Mouse (Mus musculus): ENCODE data around the gene Wdfy4. TPM values are rescaled to one million over a fixed set of nuclear protein-coding genes. Genes with fewer than 3 reads are reported as not detected.

Gene Wdfy4
- polyA plus RNA-seq, 1 experiment from 2014 or later, result 0.15 TPM

DNA sequence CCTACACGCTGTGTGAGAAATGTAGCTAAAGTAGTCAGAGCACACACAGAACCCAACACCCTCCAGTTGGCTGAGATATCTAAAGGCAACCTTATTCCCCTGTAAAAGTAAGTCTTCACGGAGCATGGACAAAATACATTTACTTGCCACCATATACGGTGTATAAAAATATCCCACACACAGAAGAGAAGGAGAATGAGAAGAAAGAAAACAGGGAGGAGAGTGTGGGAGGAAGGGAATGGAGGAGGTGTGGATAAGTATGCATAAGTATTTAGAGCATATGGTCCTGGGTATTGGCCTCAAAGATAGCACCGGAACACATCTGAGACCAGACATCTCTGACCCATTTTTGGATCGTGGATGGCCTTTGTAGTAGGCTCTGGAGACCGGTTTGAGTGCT is 50.1 kb downstream of the Wdfy4 start:
- ATAC-seq (ENCODE audit: insufficient number of reproducible peaks, insufficient read depth, low FRiP score, low TSS enrichment, low read depth), result no peak
- 91% methylated on average over 6 of the region's 6 CpGs for WGBS
- no peaks in the 10 kb centered on the region for H3K4me1 ChIP-seq (replicated peaks)
- H3K27me3 ChIP-seq, result no peaks in the 10 kb centered on the region
- no peaks in the 10 kb centered on the region for H3K9me3 ChIP-seq
- H3K36me3 ChIP-seq, result no peaks in the 10 kb centered on the region
- H3K27ac ChIP-seq, result no peak overlapping the region
- no peak overlapping the region for H3K4me2 ChIP-seq
- H3K9ac ChIP-seq (replicated peaks), result no peak overlapping the region
- no peak overlapping the region for H3K4me3 ChIP-seq (replicated peaks)

DNA sequence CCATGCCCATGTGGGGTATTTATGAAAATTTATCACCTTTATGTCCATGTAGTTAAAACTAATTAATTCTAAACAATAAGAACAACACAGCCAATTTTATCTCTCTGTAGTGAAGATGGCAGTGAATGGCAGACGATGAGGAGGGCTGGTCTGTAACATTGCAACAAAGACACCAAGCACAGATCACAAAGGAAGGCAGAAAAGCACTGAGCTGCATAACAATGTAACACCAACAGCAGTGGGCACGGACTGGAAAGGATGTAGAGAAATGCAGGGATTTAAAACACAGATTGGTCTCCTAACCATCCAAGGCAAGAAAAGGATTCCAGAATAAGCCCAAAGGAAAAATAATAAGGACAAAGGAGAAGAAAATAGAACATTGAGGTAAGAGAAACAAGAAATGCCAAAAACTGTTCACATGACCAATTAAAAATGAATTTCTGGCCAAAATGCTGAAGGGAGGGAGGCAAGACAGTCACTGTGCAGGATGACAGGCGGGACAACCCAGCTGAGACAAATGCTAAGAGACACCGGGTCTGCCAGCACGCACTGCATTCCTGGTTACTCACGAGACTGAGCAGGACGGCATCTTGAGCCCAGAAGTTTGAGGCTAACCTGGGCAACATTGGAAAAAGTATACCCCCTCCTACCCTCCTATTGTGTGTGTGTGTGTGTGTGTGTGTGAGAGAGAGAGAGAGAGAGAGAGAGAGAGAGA is 54.1 kb downstream of the Wdfy4 start:
- H3K4me3 ChIP-seq (replicated peaks), result no peak overlapping the region
- H3K9ac ChIP-seq (replicated peaks), result no peak overlapping the region
- H3K27ac ChIP-seq, result no peak overlapping the region
- H3K4me2 ChIP-seq, result no peak overlapping the region
- no peaks in the 10 kb centered on the region for H3K4me1 ChIP-seq (replicated peaks)
- WGBS, result 75% methylated on average over 7 of the region's 7 CpGs
- H3K36me3 ChIP-seq, result no peaks in the 10 kb centered on the region
- 0 out of 2 replicates have a peak, but pooled peaks cover 2% of the 10 kb centered on the region for H3K27me3 ChIP-seq
- H3K9me3 ChIP-seq, result no peaks in the 10 kb centered on the region
- ATAC-seq (ENCODE audit: insufficient number of reproducible peaks, insufficient read depth, low FRiP score, low TSS enrichment, low read depth), result no peak

DNA sequence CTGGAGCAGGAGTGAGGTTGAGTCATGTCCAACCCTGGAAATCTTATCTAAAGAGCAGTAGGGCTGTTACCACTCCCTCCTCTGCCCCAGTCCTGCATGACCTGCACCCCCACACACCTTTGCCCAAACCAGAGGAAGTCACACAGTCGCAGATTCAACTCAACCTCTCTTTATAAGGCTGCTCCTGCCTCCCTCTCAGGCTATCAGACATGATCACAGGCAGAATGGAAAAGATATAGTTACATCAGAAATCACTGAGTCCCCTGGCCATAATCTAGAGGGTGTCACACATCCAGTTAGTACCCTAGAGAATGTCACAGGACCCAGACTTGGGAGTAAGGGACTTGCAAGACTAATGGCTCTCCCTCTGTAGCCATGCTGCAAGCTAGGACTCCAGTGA is 68.7 kb downstream of the Wdfy4 start:
- no peaks in the 10 kb centered on the region for H3K36me3 ChIP-seq
- no peaks in the 10 kb centered on the region for H3K27me3 ChIP-seq
- no peak overlapping the region for H3K27ac ChIP-seq
- H3K9ac ChIP-seq (replicated peaks), result no peak overlapping the region
- no peaks in the 10 kb centered on the region for H3K9me3 ChIP-seq
- no peaks in the 10 kb centered on the region for H3K4me1 ChIP-seq (replicated peaks)
- WGBS, result 73% methylated on average over 1 of the region's 1 CpGs
- H3K4me2 ChIP-seq, result no peak overlapping the region
- ATAC-seq (ENCODE audit: insufficient number of reproducible peaks, insufficient read depth, low FRiP score, low TSS enrichment, low read depth), result no peak
- no peak overlapping the region for H3K4me3 ChIP-seq (replicated peaks)

DNA sequence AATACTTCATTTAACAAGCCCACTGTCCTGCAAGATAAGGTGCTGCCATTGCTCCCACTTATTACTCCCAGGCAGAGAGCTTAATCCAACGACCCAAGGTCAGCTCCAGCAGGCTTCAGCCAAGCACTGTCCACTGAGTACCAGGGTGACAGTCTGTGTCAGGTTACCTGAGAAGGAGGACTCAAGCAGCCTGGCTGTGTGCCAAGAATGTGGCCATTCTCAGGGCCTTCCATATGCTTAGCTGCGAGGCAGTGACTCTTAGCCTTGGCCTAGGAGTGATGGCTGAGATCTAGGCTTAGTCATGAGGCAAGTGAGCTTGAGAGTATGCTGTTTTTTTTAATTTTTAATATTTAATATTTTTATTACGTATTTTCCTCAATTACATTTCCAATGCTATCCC is 80.5 kb downstream of the Wdfy4 start:
- Histone ChIP-seq H3K4me1 (replicated peaks) (no peaks in the 10 kb centered on the region), H3K9me3 (no peaks in the 10 kb centered on the region), H3K4me3 (replicated peaks) (no peak overlapping the region), H3K4me2 (no peak overlapping the region), H3K27ac (no peak overlapping the region), H3K36me3 (no peaks in the 10 kb centered on the region), H3K27me3 (peaks cover 5% of the 10 kb centered on the region; the same call in 1 of the 2 replicates), H3K9ac (replicated peaks) (no peak overlapping the region)
- no peak for ATAC-seq (ENCODE audit: insufficient number of reproducible peaks, insufficient read depth, low FRiP score, low TSS enrichment, low read depth)
- 65% methylated on average over 3 of the region's 3 CpGs for WGBS

DNA sequence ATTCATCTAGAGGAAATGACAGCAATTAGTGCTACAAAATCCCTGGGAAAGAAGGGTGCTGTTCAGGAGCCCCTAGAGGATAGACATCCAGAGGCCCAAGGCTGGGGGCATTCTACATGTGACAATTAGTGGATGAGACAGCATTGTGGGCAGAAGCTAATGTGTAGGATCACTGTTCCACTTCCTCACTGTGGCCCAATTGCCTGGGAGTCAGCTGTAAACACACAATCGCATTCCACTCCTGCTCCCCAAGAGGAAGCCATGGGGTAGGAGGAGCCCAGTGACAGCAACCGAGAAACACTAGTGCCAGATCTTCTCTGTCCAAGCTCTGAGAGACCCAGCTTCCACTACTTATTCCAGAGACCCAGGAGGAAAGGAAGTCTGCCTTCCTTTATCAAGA is 83.7 kb downstream of the Wdfy4 start:
- no peaks in the 10 kb centered on the region for H3K36me3 ChIP-seq
- no peaks in the 10 kb centered on the region for H3K9me3 ChIP-seq
- H3K27ac ChIP-seq, result no peak overlapping the region
- H3K4me1 ChIP-seq (replicated peaks), result no peaks in the 10 kb centered on the region
- H3K4me3 ChIP-seq (replicated peaks), result no peak overlapping the region
- H3K9ac ChIP-seq (replicated peaks), result no peak overlapping the region
- WGBS, result 47% methylated on average over 2 of the region's 2 CpGs
- no peak overlapping the region for H3K4me2 ChIP-seq
- no peak for ATAC-seq (ENCODE audit: insufficient number of reproducible peaks, insufficient read depth, low FRiP score, low TSS enrichment, low read depth)
- H3K27me3 ChIP-seq, result peaks cover 2% of the 10 kb centered on the region; the same call in 1 of the 2 replicates

DNA sequence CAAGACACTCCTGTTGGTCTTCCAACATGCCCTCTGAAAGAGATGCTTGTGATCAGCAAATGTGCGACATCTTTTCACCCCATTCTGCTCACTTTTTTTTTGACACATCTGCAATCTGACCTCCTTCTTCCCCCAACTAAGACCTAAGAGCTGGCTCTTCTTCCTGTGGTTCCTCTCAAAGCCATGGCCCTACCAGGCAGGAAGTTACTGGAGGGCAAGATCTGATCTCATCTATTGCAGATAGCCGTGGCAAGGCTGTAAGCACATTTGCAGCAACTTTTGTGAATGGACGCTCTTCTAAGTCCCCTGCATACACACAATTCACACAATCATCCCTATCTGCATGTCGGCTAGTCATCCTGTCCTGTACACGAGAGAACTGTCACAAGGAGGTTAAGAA is 85.4 kb downstream of the Wdfy4 start:
- no peak for ATAC-seq (ENCODE audit: insufficient number of reproducible peaks, insufficient read depth, low FRiP score, low TSS enrichment, low read depth)
- Histone ChIP-seq H3K4me1 (replicated peaks) (no peaks in the 10 kb centered on the region), H3K9me3 (no peaks in the 10 kb centered on the region), H3K4me2 (no peak overlapping the region), H3K27me3 (no peaks in the 10 kb centered on the region), H3K36me3 (no peaks in the 10 kb centered on the region), H3K9ac (replicated peaks) (no peak overlapping the region), H3K27ac (no peak overlapping the region), H3K4me3 (replicated peaks) (no peak overlapping the region)
- WGBS, result 88% methylated on average over 5 of the region's 5 CpGs

DNA sequence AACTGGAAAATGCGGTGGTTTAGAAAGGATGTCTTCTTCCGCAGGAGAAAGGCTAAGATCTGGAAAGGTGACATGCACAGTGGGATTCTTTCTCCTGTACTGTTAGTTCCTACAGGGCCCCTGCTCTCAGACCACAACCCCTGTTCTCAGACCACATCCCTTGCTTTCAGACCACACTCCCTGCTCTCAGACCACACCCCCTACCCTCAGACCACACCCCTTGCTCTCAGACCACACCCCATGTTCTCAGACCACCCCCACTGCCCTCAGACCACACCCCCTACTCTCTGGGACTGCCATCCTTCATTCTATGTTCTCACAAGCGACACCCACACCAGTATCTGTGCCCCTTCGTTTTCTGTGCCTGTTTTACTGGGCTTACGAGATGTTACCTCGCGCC is 86.2 kb downstream of the Wdfy4 start:
- 61% methylated on average over 7 of the region's 7 CpGs for WGBS
- no peak for ATAC-seq (ENCODE audit: insufficient number of reproducible peaks, insufficient read depth, low FRiP score, low TSS enrichment, low read depth)
- no peaks in the 10 kb centered on the region for H3K9me3 ChIP-seq

DNA sequence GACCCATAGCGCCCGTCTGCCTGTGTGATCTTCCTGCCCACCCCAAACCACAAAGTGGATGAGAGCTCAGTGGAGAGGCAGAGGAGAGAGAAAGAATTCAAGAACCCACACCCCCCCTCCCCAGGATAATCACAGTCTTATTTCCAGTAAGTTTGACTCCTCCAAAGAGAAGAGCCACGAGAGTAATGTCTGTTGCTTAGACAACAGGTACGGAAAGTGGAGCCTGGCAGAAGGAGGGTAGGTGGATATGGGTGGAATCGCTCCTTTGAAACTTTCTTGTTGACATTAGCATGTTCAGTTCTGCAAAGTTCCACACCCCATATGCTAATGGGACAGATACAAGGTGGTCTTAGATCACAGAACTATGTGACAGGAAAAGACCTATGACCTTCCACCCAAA is 88.8 kb downstream of the Wdfy4 start:
- H3K36me3 ChIP-seq, result no peaks in the 10 kb centered on the region
- no peak for ATAC-seq (ENCODE audit: insufficient number of reproducible peaks, insufficient read depth, low FRiP score, low TSS enrichment, low read depth)
- no peaks in the 10 kb centered on the region for H3K4me1 ChIP-seq (replicated peaks)
- 83% methylated on average over 5 of the region's 5 CpGs for WGBS
- no peak overlapping the region for H3K9ac ChIP-seq (replicated peaks)
- H3K9me3 ChIP-seq, result no peaks in the 10 kb centered on the region
- H3K4me3 ChIP-seq (replicated peaks), result no peak overlapping the region
- H3K27me3 ChIP-seq, result no peaks in the 10 kb centered on the region; the same call in 1 of the 2 replicates
- no peak overlapping the region for H3K27ac ChIP-seq
- H3K4me2 ChIP-seq, result no peak overlapping the region

More for the DNA sequence above, 86.2 kb downstream of the Wdfy4 start:
- Histone ChIP-seq H3K27me3 (no peaks in the 10 kb centered on the region), H3K4me1 (replicated peaks) (no peaks in the 10 kb centered on the region), H3K9ac (replicated peaks) (no peak overlapping the region), H3K27ac (no peak overlapping the region), H3K36me3 (no peaks in the 10 kb centered on the region), H3K4me3 (replicated peaks) (no peak overlapping the region), H3K4me2 (no peak overlapping the region)

DNA sequence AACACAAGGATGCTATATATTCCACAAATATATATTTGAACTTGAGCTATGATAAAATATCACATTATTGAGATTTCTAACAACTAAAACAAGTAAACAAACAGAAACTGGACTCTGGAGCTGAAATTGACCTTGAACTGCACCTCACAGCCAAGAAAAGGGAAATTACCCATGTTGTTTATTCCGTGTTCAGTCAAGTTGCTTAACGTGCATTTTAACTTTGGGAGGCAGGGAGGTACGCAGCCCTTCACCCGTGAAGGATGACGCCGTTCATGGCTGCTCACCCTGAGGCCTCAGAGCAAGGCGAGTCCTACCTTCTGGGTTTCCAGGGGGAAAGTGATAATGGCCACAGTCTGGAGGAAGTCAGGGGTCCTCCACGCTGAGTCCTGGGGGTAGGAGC is 102.0 kb downstream of the Wdfy4 start:
- 84% methylated on average over 8 of the region's 8 CpGs for WGBS
- no peaks in the 10 kb centered on the region for H3K9me3 ChIP-seq

DNA sequence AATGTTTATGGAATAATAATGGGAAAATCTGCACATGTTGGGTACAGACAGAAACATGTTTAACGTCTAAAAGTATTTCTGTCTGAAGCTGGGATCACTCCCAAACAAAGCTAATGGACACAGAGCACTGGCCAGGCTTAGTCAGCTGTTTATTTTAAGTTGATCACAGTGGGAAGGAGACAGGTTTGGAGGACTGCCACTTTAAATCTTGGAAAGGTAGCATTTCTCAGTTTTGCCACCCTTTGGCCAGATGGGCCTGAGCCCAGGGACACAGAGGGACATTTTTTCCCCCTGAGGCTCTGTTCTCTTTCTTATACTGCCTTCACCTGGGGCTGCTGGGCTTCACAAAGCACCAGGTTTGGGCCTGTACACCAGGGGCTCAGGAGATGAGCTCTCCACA is 103.0 kb downstream of the Wdfy4 start:
- Histone ChIP-seq H3K27me3 (peaks cover 7% of the 10 kb centered on the region; the same call in 1 of the 2 replicates), H3K4me1 (replicated peaks) (no peaks in the 10 kb centered on the region; the same call in 1 of the 2 replicates), H3K9ac (replicated peaks) (no peak overlapping the region), H3K27ac (no peak overlapping the region), H3K4me3 (replicated peaks) (no peak overlapping the region), H3K36me3 (no peaks in the 10 kb centered on the region), H3K9me3 (no peaks in the 10 kb centered on the region), H3K4me2 (no peak overlapping the region)
- whole genome bisulfite sequencing, result 70% methylated on average over 1 of the region's 1 CpGs
- no peak for ATAC-seq (ENCODE audit: insufficient number of reproducible peaks, insufficient read depth, low FRiP score, low TSS enrichment, low read depth)

More for the DNA sequence above, 102.0 kb downstream of the Wdfy4 start:
- no peak overlapping the region for H3K4me2 ChIP-seq
- H3K27ac ChIP-seq, result no peak overlapping the region
- H3K9ac ChIP-seq (replicated peaks), result no peak overlapping the region
- peaks cover 7% of the 10 kb centered on the region; the same call in 1 of the 2 replicates for H3K27me3 ChIP-seq
- no peaks in the 10 kb centered on the region; the same call in 1 of the 2 replicates for H3K4me1 ChIP-seq (replicated peaks)
- no peak for ATAC-seq (ENCODE audit: insufficient number of reproducible peaks, insufficient read depth, low FRiP score, low TSS enrichment, low read depth)
- no peaks in the 10 kb centered on the region for H3K36me3 ChIP-seq
- no peak overlapping the region for H3K4me3 ChIP-seq (replicated peaks)

DNA sequence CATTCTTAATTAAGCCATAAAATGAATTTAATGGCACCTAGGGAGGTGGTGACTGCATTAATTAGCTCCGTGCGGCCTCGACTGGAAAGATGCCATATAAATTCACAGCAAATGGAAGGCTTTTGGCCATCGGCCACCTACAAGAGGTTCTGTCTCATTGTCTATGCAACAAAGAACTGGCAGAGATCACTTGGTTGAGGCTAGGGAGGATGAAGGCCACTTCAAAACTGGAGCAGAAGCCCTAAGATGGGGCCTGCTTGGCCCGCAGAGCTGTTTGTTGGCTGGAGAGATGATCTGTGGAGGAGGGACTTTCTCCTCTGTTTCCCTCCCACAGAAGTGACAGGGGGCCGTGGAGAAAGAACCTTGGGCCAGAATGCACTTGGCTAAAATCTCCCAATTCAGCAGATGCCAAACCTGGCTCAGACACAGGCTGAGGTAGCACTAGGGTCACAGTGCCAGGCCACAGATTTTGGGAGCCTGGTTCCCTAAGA is 103.9 kb downstream of the Wdfy4 start:
- no peak overlapping the region for H3K27ac ChIP-seq
- no peak for ATAC-seq (ENCODE audit: insufficient number of reproducible peaks, insufficient read depth, low FRiP score, low TSS enrichment, low read depth)
- no peak overlapping the region for H3K4me3 ChIP-seq (replicated peaks)
- H3K4me1 ChIP-seq (replicated peaks), result no peaks in the 10 kb centered on the region; the same call in 1 of the 2 replicates
- no peaks in the 10 kb centered on the region for H3K9me3 ChIP-seq
- WGBS, result 59% methylated on average over 6 of the region's 6 CpGs
- no peaks in the 10 kb centered on the region for H3K36me3 ChIP-seq
- no peak overlapping the region for H3K9ac ChIP-seq (replicated peaks)
- peaks cover 10% of the 10 kb centered on the region; the same call in 1 of the 2 replicates for H3K27me3 ChIP-seq
- H3K4me2 ChIP-seq, result no peak overlapping the region

DNA sequence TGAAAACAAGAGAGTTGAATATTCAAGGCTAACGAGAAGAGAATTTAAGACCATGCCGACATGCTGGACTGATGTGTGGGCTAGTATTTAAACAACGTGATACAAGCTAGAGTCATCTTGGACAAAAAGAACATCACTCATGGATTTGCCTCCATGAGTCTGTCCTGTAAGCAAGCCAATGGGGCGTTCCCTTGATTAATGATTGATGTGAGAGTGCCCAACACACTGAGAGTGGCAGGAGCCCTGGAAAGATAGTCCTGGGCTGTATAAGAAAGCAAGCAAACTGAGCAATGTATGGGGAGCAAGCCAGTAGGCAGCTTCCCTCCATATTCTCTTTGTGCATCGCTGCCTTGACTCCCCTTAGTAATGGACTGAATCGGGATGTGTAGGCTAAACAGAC is 106.7 kb downstream of the Wdfy4 start:
- 88% methylated on average over 6 of the region's 6 CpGs for WGBS
- Histone ChIP-seq H3K4me2 (no peak overlapping the region), H3K9me3 (no peaks in the 10 kb centered on the region), H3K9ac (replicated peaks) (no peak overlapping the region), H3K27ac (no peak overlapping the region), H3K36me3 (no peaks in the 10 kb centered on the region), H3K27me3 (peaks cover 9% of the 10 kb centered on the region; the same call in 1 of the 2 replicates), H3K4me3 (replicated peaks) (no peak overlapping the region), H3K4me1 (replicated peaks) (no peaks in the 10 kb centered on the region; the same call in 1 of the 2 replicates)
- no peak for ATAC-seq (ENCODE audit: insufficient number of reproducible peaks, insufficient read depth, low FRiP score, low TSS enrichment, low read depth)

Measured in limb, embryonic 12.5 days (tissue).